In genomic region chr12:103540429-103540828, GRCm38 (mm10) we compare ENCODE assay signal across 21 mouse cellular contexts. TPM values are rescaled to one million over a fixed set of nuclear protein-coding genes. Genes with fewer than 3 reads are reported as not detected.
A peak's percentile ranks its signal among the peaks of the same experiment; 100 is the strongest.
DNase-seq lines count a peak whose midpoint lies in the region; ATAC-seq and TF ChIP-seq lines count a peak whose summit lies in the region.
"Had no signal": no experiment of that assay in that cellular context is flagged by ENCODE, and none has a peak within 500 bp of the region (broad histone marks: within the 10 kb centered on the region; RNA-seq: fewer than 3 reads in every experiment).

No protein-coding gene starts in this region.

- H3K9me3 ChIP-seq in lung, embryonic 16.5 days (ENCODE audit: control insufficient read depth, low read length), result no peaks in the 10 kb centered on the region
- H3K9me3 ChIP-seq: embryonic facial prominence, embryonic 13.5 days; embryonic facial prominence, embryonic 15.5 days; forebrain, embryonic 10.5 days; forebrain, embryonic 12.5 days had no signal

- no peak overlapping the region for H3K4me2 ChIP-seq in lung, embryonic 16.5 days (ENCODE audit: low read depth, low read length)
- H3K4me2 ChIP-seq: embryonic facial prominence, embryonic 13.5 days; embryonic facial prominence, embryonic 15.5 days; forebrain, embryonic 12.5 days had no signal

- no peak for TF ChIP-seq CTCF in lung, adult 2 months (IDR thresholded peaks at IDR 0.05; ENCODE audit: insufficient read depth, low read length)

- H3K36me3 ChIP-seq in lung, embryonic 16.5 days (ENCODE audit: control insufficient read depth, insufficient read depth, low read length), result no peaks in the 10 kb centered on the region
- H3K36me3 ChIP-seq: embryonic facial prominence, embryonic 13.5 days; embryonic facial prominence, embryonic 15.5 days; forebrain, embryonic 10.5 days; forebrain, embryonic 12.5 days had no signal

- TF ChIP-seq POLR2A in lung, adult 2 months (IDR thresholded peaks at IDR 0.05; ENCODE audit: borderline replicate concordance, extremely low read depth, low read depth, low read length), result no peak

- DNase-seq in lung, adult 2 months, result no peak
- DNase-seq in lung, postnatal 25 days (ENCODE audit: low spot score), result peak; percentile 18
- no peak for DNase-seq in lung, postnatal 10 days
- DNase-seq: adrenal gland, adult 2 months; adrenal gland, postnatal 10 days; adrenal gland, postnatal 25 days; cerebellum, adult 11 months; cerebellum, adult 18-20 months; cerebellum, adult 8-10 months; cerebellum, adult 9-11 months; cerebellum, postnatal 14 days; cerebellum, postnatal 36 days; embryo, embryonic 11 days had no signal

- H3K27me3 ChIP-seq in lung, embryonic 16.5 days (ENCODE audit: control insufficient read depth, insufficient read depth, low read depth, low read length), result no peaks in the 10 kb centered on the region
- H3K27me3 ChIP-seq: embryonic facial prominence, embryonic 13.5 days; embryonic facial prominence, embryonic 15.5 days; forebrain, embryonic 12.5 days had no signal

- no peaks in the 10 kb centered on the region for H3K4me1 ChIP-seq in lung, embryonic 16.5 days (replicated peaks; ENCODE audit: control insufficient read depth, insufficient read depth, low read length)
- H3K4me1 ChIP-seq in lung, adult 2 months (ENCODE audit: control insufficient read depth, insufficient read depth, low read length), result no peaks in the 10 kb centered on the region
- H3K4me1 ChIP-seq: embryonic facial prominence, embryonic 13.5 days; embryonic facial prominence, embryonic 15.5 days; forebrain, embryonic 10.5 days; forebrain, embryonic 12.5 days had no signal

- peak; percentile 52 for ATAC-seq in lung, embryonic 16.5 days (ENCODE audit: low read depth)
- ATAC-seq: forebrain, embryonic 14.5 days; forebrain, embryonic 16.5 days had no signal

- H3K27ac ChIP-seq in lung, embryonic 16.5 days (ENCODE audit: low read length), result peak overlapping the region; percentile 55; the same call in 1 of the 2 replicates
- H3K27ac ChIP-seq: embryonic facial prominence, embryonic 13.5 days; embryonic facial prominence, embryonic 15.5 days; forebrain, embryonic 10.5 days; forebrain, embryonic 12.5 days had no signal

- no peak overlapping the region for H3K9ac ChIP-seq in lung, embryonic 16.5 days (ENCODE audit: low read length)
- H3K9ac ChIP-seq: embryonic facial prominence, embryonic 13.5 days; embryonic facial prominence, embryonic 15.5 days; forebrain, embryonic 12.5 days had no signal

- H3K4me3 ChIP-seq in lung, embryonic 16.5 days (ENCODE audit: low read length), result no peak overlapping the region
- no peak overlapping the region for H3K4me3 ChIP-seq in lung, adult 2 months (replicated peaks; ENCODE audit: extremely low read depth, low read depth, low read length)
- H3K4me3 ChIP-seq: embryonic facial prominence, embryonic 13.5 days; embryonic facial prominence, embryonic 15.5 days; erythroblast, embryonic 14.5 days; forebrain, embryonic 10.5 days; forebrain, embryonic 12.5 days had no signal

- 58% methylated on average over 4 of the region's 4 CpGs for WGBS in lung, embryonic 16.5 days
- WGBS in lung, adult 2 months, result 63% methylated on average over 4 of the region's 4 CpGs

RNA-seq across cellular contexts. Expression of gene Ppp4r4, which starts 8.3 kb away (rescaled TPM):
- polyA plus RNA-seq in lung, embryonic 16.5 days (2015; fragmentation: Nextera tagmentation; extraction: Ambion mirVana), result 2.2 and 3.5 TPM in 2 replicates
- polyA plus RNA-seq in lung, adult 2 months (2012; rRNA removed), result 3.1 and 4.3 TPM in 2 replicates
- polyA plus RNA-seq: erythroblast, embryonic 14.5 days had no signal
